Mouse (Mus musculus): Measurements from ENCODE around the gene Fam71e2.

DNA sequence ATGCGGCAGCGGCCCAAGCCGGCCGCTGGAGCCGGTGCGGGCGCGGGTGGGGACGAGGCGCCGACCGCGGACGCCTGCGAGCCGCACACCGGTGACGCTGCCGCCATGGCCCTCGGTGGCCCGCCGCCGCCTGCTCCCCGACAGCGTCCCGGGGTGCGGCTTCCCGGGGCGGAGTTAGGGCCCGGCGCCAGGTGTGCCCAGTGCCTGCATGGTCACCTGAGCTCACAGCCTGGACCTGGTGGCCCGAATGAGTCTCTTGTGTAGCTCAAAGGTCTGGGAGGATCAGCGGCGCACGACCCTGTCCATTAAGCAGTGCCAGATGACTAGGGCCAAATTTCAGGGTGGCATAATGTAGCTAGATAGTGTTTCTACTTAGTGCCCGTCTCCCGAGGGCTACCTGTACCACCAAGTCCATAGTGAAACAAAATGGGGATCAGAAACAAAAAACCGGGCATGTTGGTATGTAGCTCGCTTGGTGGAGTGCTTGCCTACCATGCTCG, 18.4 kb upstream of the Fam71e2 start, which contains the start of gene Tmem238:
- TF ChIP-seq CTCF (IDR thresholded peaks at IDR 0.05; ENCODE audit: low read depth, low read length) (no peak), POLR2A (IDR thresholded peaks at IDR 0.05; ENCODE audit: borderline replicate concordance, low read depth, low read length) (no peak)

Measured in bone marrow macrophage, adult 2 months (primary cell).